Mouse (Mus musculus) liver, embryonic 14.5 days (tissue): ENCODE data around the gene Meiob. TPM values are rescaled to one million over a fixed set of nuclear protein-coding genes. Genes with fewer than 3 reads are reported as not detected.

Experiments used
- ATAC-seq: fragments of 200-750 bp; cut with Nextera tagmentation; 2 replicates; pipeline ENCODE4 v1.8.0; 2017; ENCODE audit warnings: moderate number of reproducible peaks, mild to moderate bottlenecking, moderate library complexity; ENCODE audit not compliant: insufficient read depth
- DNase-seq, 3 experiments: peaks; one replicate each; pipeline ENCODE4 v3.0.0-alpha.2; 2012 to 2013; ENCODE audit warnings: low read depth in 3 of 3, low spot score in 3 of 3
- H3K27ac ChIP-seq: fragments of 300-500 bp; sonication (generic); 2 replicates; pipeline ENCODE4 v1.5.1; 2014; ENCODE audit warnings: moderate library complexity, mild to moderate bottlenecking, control low read depth, inconsistent platforms
- H3K27me3 ChIP-seq: fragments of 300-500 bp; sonication (generic); 2 replicates; pipeline ENCODE4 v1.6.1; 2014; ENCODE audit warnings: mild to moderate bottlenecking, low read length, moderate library complexity; ENCODE audit not compliant: control insufficient read depth, insufficient read depth
- H3K36me3 ChIP-seq: fragments of 300-500 bp; sonication (generic); replicated peaks from 2 replicates; pipeline ENCODE4 v1.6.1; 2014; ENCODE audit warnings: low read depth; ENCODE audit not compliant: control insufficient read depth, insufficient read depth
- H3K4me1 ChIP-seq, 2 experiments: fragments of 200-500 bp in 1 of 2; fragments of 300-500 bp in 1 of 2; sonication (generic) in 1 of 2; replicated peaks; 2 replicates each; pipeline ENCODE4 v1.6.1; 2012 to 2014; ENCODE audit warnings: antibody characterized with exemption in 1 of 2, inconsistent platforms in 1 of 2, low read length in 1 of 2; ENCODE audit not compliant: control insufficient read depth in 2 of 2, insufficient read depth in 2 of 2
- H3K4me2 ChIP-seq: fragments of 300-500 bp; sonication (generic); 2 replicates; pipeline ENCODE4 v1.6.1; 2014; ENCODE audit warnings: low read depth, mild to moderate bottlenecking, control low read depth, moderate library complexity
- H3K4me3 ChIP-seq, 2 experiments: fragments of 200-500 bp in 1 of 2; fragments of 300-500 bp in 1 of 2; sonication (generic) in 1 of 2; 2 replicates each; pipeline ENCODE4 v1.5.1; 2012 to 2014; ENCODE audit warnings: low read depth in 2 of 2, low read length in 2 of 2, mild to moderate bottlenecking in 2 of 2, control low read depth in 1 of 2, inconsistent platforms in 1 of 2, moderate library complexity in 1 of 2; ENCODE audit not compliant: insufficient read depth in 1 of 2
- H3K9ac ChIP-seq: fragments of 300-500 bp; sonication (generic); replicated peaks from 2 replicates; pipeline ENCODE4 v1.6.1; 2014; ENCODE audit warnings: mild to moderate bottlenecking, control low read depth, moderate library complexity
- H3K9me3 ChIP-seq: fragments of 300-500 bp; sonication (generic); 2 replicates; pipeline ENCODE4 v1.6.1; 2016; ENCODE audit warnings: low read length, mixed read lengths; ENCODE audit not compliant: control insufficient read depth
- CTCF ChIP-seq: IDR thresholded peaks from 2 replicates; pipeline ENCODE4 v1.5.1; 2016; ENCODE audit warnings: antibody characterized with exemption, low read depth, control low read depth
- EP300 ChIP-seq: IDR thresholded peaks from 2 replicates; pipeline ENCODE4 v1.6.1; 2016; ENCODE audit warnings: antibody characterized with exemption, low read depth
- WGBS: fragments of 180-500 bp; shearing (Covaris S2); extraction: QIAGEN DNeasy Blood & Tissue Kit; methylation state at CpG from one replicate; pipeline ENCODE4 v1.1.7; 2014; ENCODE audit not compliant: insufficient replicate concordance; 5-methylcytosine and 5-hydroxymethylcytosine counted together
- polyA plus RNA-seq, 2 experiments: library from polyadenylated mRNA; depleted of rRNA in 1 of 2; stranded (reverse) in 1 of 2; unstranded in 1 of 2; fragments of >200 nt; fragmentation: Nextera tagmentation in 1 of 2; extraction: Ambion mirVana in 1 of 2; gene quantifications; 2 replicates each; pipeline versions ENCODE4 v1.2.1 to v1.2.3; 2012 to 2014

The Meiob gene
- polyA plus RNA-seq, 2 experiments = 0.65 to 0.90 TPM

DNA sequence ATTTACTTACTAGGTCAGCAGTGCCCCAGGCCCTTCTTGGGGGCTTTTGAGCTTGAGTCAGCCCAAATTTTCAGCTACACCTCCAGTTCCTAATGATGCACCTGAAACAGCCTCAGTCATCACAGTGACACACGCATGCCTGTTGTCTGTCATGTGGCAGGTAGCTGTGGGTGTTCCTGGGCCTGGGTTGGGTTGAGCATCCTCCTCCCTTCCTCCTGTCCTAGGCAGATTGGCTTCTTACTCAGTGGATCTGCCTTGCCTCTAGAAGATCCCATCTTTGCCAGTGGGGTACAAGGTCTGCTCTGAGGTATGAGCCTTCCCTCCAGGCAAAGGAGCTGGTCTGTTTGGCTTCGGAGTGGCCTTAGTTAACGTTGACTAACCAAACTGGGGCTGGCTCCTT lies 84.8 kb downstream of the Meiob start:
- no peak overlapping the region for H3K4me3 ChIP-seq
- ATAC-seq = no peak
- no peaks in the 10 kb centered on the region for H3K27me3 ChIP-seq
- WGBS = 75% methylated on average over 3 of the region's 3 CpGs
- no peaks in the 10 kb centered on the region for H3K9me3 ChIP-seq
- TF ChIP-seq EP300 (no peak), CTCF (no peak)
- peak overlapping the region; percentile 89; the same call in 1 of the 2 replicates for H3K4me2 ChIP-seq
- peaks cover 14 to 22% of the 10 kb centered on the region in 2 experiments for H3K4me1 ChIP-seq
- no peak overlapping the region for H3K27ac ChIP-seq
- no peak for DNase-seq
- no peak overlapping the region for H3K9ac ChIP-seq
- H3K36me3 ChIP-seq = peaks cover 59% of the 10 kb centered on the region

Other genes starting within 250 kb of the Meiob start
- gene Tsc2, start 171.7 kb upstream of the Meiob start, polyA plus RNA-seq (2012; rRNA removed) = 17.0 and 21.4 TPM in 2 replicates
- 17.6 and 23.8 TPM in 2 replicates for gene Tsc2, start 171.7 kb upstream of the Meiob start, polyA plus RNA-seq (2014; fragmentation: Nextera tagmentation; extraction: Ambion mirVana)
- gene Nthl1, start 171.6 kb upstream of the Meiob start, polyA plus RNA-seq (2012; rRNA removed) = 6.2 and 6.6 TPM in 2 replicates
- gene Nthl1, start 171.6 kb upstream of the Meiob start, polyA plus RNA-seq (2014; fragmentation: Nextera tagmentation; extraction: Ambion mirVana) = 5.9 and 6.1 TPM in 2 replicates
- 5.5 and 5.7 TPM in 2 replicates for gene Slc9a3r2, start 154.0 kb upstream of the Meiob start, polyA plus RNA-seq (2012; rRNA removed)
- 8.1 and 9.9 TPM in 2 replicates for gene Slc9a3r2, start 154.0 kb upstream of the Meiob start, polyA plus RNA-seq (2014; fragmentation: Nextera tagmentation; extraction: Ambion mirVana)
- 0.27 TPM in 1 of 2 replicates, not detected in the other for gene Npw, start 145.8 kb upstream of the Meiob start, polyA plus RNA-seq (2012; rRNA removed)
- 0.29 TPM in 1 of 2 replicates, not detected in the other for gene Npw, start 145.8 kb upstream of the Meiob start, polyA plus RNA-seq (2014; fragmentation: Nextera tagmentation; extraction: Ambion mirVana)
- gene Zfp598, start 134.6 kb upstream of the Meiob start, polyA plus RNA-seq (2012; rRNA removed) = 21.3 and 23.8 TPM in 2 replicates
- gene Zfp598, start 134.6 kb upstream of the Meiob start, polyA plus RNA-seq (2014; fragmentation: Nextera tagmentation; extraction: Ambion mirVana) = 10.7 and 14.5 TPM in 2 replicates
- 0.06 and 0.14 TPM in 2 replicates for gene Syngr3, start 114.3 kb upstream of the Meiob start, polyA plus RNA-seq (2012; rRNA removed)
- 0.08 TPM in 1 of 2 replicates, not detected in the other for gene Syngr3, start 114.3 kb upstream of the Meiob start, polyA plus RNA-seq (2014; fragmentation: Nextera tagmentation; extraction: Ambion mirVana)
- gene Gfer, start 108.1 kb upstream of the Meiob start, polyA plus RNA-seq (2012; rRNA removed) = 13.9 and 19.5 TPM in 2 replicates
- gene Gfer, start 108.1 kb upstream of the Meiob start, polyA plus RNA-seq (2014; fragmentation: Nextera tagmentation; extraction: Ambion mirVana) = 30.2 and 32.3 TPM in 2 replicates
- gene Noxo1, start 108.1 kb upstream of the Meiob start, polyA plus RNA-seq (2012; rRNA removed) = 0.87 and 0.97 TPM in 2 replicates
- gene Noxo1, start 108.1 kb upstream of the Meiob start, polyA plus RNA-seq (2014; fragmentation: Nextera tagmentation; extraction: Ambion mirVana) = 0.25 and 0.30 TPM in 2 replicates
- 20.5 and 26.8 TPM in 2 replicates for gene Tbl3, start 96.6 kb upstream of the Meiob start, polyA plus RNA-seq (2012; rRNA removed)
- gene Tbl3, start 96.6 kb upstream of the Meiob start, polyA plus RNA-seq (2014; fragmentation: Nextera tagmentation; extraction: Ambion mirVana) = 31.3 and 33.4 TPM in 2 replicates
- 0.11 and 0.29 TPM in 2 replicates for gene Rnf151, start 86.2 kb upstream of the Meiob start, polyA plus RNA-seq (2012; rRNA removed)
- not detected in 2 replicates for gene Rnf151, start 86.2 kb upstream of the Meiob start, polyA plus RNA-seq (2014; fragmentation: Nextera tagmentation; extraction: Ambion mirVana)
- 2,096 and 2,246 TPM in 2 replicates for gene Rps2, start 86.2 kb upstream of the Meiob start, polyA plus RNA-seq (2012; rRNA removed)
- 1,219 and 1,250 TPM in 2 replicates for gene Rps2, start 86.2 kb upstream of the Meiob start, polyA plus RNA-seq (2014; fragmentation: Nextera tagmentation; extraction: Ambion mirVana)
- gene Ndufb10, start 79.8 kb upstream of the Meiob start, polyA plus RNA-seq (2012; rRNA removed) = 84.0 and 162 TPM in 2 replicates
- gene Ndufb10, start 79.8 kb upstream of the Meiob start, polyA plus RNA-seq (2014; fragmentation: Nextera tagmentation; extraction: Ambion mirVana) = 207 and 216 TPM in 2 replicates
- 0.03 TPM in 1 of 2 replicates, not detected in the other for gene Rpl3l, start 76.5 kb upstream of the Meiob start, polyA plus RNA-seq (2012; rRNA removed)
- gene Rpl3l, start 76.5 kb upstream of the Meiob start, polyA plus RNA-seq (2014; fragmentation: Nextera tagmentation; extraction: Ambion mirVana) = not detected in 2 replicates
- 18.3 and 25.4 TPM in 2 replicates for gene Msrb1, start 67.6 kb upstream of the Meiob start, polyA plus RNA-seq (2012; rRNA removed)
- 28.8 and 28.9 TPM in 2 replicates for gene Msrb1, start 67.6 kb upstream of the Meiob start, polyA plus RNA-seq (2014; fragmentation: Nextera tagmentation; extraction: Ambion mirVana)
- gene Hs3st6, start 51.3 kb upstream of the Meiob start, polyA plus RNA-seq (2012; rRNA removed) = 0.03 and 0.06 TPM in 2 replicates
- not detected in 2 replicates for gene Hs3st6, start 51.3 kb upstream of the Meiob start, polyA plus RNA-seq (2014; fragmentation: Nextera tagmentation; extraction: Ambion mirVana)
- gene Hagh, start 35.9 kb downstream of the Meiob start, polyA plus RNA-seq (2012; rRNA removed) = 49.8 and 65.9 TPM in 2 replicates
- 109 and 120 TPM in 2 replicates for gene Hagh, start 35.9 kb downstream of the Meiob start, polyA plus RNA-seq (2014; fragmentation: Nextera tagmentation; extraction: Ambion mirVana)
- gene Fahd1, start 46.1 kb downstream of the Meiob start, polyA plus RNA-seq (2012; rRNA removed) = 18.6 and 24.0 TPM in 2 replicates
- 37.2 and 40.1 TPM in 2 replicates for gene Fahd1, start 46.1 kb downstream of the Meiob start, polyA plus RNA-seq (2014; fragmentation: Nextera tagmentation; extraction: Ambion mirVana)
- gene Igfals, start 61.7 kb downstream of the Meiob start, polyA plus RNA-seq (2012; rRNA removed) = 3.4 and 4.3 TPM in 2 replicates
- 4.7 and 6.3 TPM in 2 replicates for gene Igfals, start 61.7 kb downstream of the Meiob start, polyA plus RNA-seq (2014; fragmentation: Nextera tagmentation; extraction: Ambion mirVana)
- gene Nubp2, start 82.1 kb downstream of the Meiob start, polyA plus RNA-seq (2012; rRNA removed) = 30.8 and 33.1 TPM in 2 replicates
- 76.7 and 80.1 TPM in 2 replicates for gene Nubp2, start 82.1 kb downstream of the Meiob start, polyA plus RNA-seq (2014; fragmentation: Nextera tagmentation; extraction: Ambion mirVana)
- gene Spsb3, start 82.4 kb downstream of the Meiob start, polyA plus RNA-seq (2012; rRNA removed) = 26.3 and 28.4 TPM in 2 replicates
- gene Spsb3, start 82.4 kb downstream of the Meiob start, polyA plus RNA-seq (2014; fragmentation: Nextera tagmentation; extraction: Ambion mirVana) = 37.5 and 40.2 TPM in 2 replicates
- gene Eme2, start 90.8 kb downstream of the Meiob start, polyA plus RNA-seq (2012; rRNA removed) = 7.6 and 9.4 TPM in 2 replicates
- 7.4 and 8.5 TPM in 2 replicates for gene Eme2, start 90.8 kb downstream of the Meiob start, polyA plus RNA-seq (2014; fragmentation: Nextera tagmentation; extraction: Ambion mirVana)
- 48.0 and 49.2 TPM in 2 replicates for gene Mrps34, start 90.8 kb downstream of the Meiob start, polyA plus RNA-seq (2012; rRNA removed)
- 43.5 and 49.9 TPM in 2 replicates for gene Mrps34, start 90.8 kb downstream of the Meiob start, polyA plus RNA-seq (2014; fragmentation: Nextera tagmentation; extraction: Ambion mirVana)
- gene Nme3, start 92.2 kb downstream of the Meiob start, polyA plus RNA-seq (2012; rRNA removed) = 55.7 and 65.6 TPM in 2 replicates
- 79.2 and 83.7 TPM in 2 replicates for gene Nme3, start 92.2 kb downstream of the Meiob start, polyA plus RNA-seq (2014; fragmentation: Nextera tagmentation; extraction: Ambion mirVana)
- gene Mapk8ip3, start 132.7 kb downstream of the Meiob start, polyA plus RNA-seq (2012; rRNA removed) = 30.6 and 34.3 TPM in 2 replicates
- 7.2 and 8.0 TPM in 2 replicates for gene Mapk8ip3, start 132.7 kb downstream of the Meiob start, polyA plus RNA-seq (2014; fragmentation: Nextera tagmentation; extraction: Ambion mirVana)
- 18.9 and 24.3 TPM in 2 replicates for gene Jpt2, start 156.4 kb downstream of the Meiob start, polyA plus RNA-seq (2012; rRNA removed)
- gene Jpt2, start 156.4 kb downstream of the Meiob start, polyA plus RNA-seq (2014; fragmentation: Nextera tagmentation; extraction: Ambion mirVana) = 31.6 and 34.3 TPM in 2 replicates
- gene Cramp1l, start 211.5 kb downstream of the Meiob start, polyA plus RNA-seq (2012; rRNA removed) = 7.8 and 7.9 TPM in 2 replicates
- 3.2 and 3.9 TPM in 2 replicates for gene Cramp1l, start 211.5 kb downstream of the Meiob start, polyA plus RNA-seq (2014; fragmentation: Nextera tagmentation; extraction: Ambion mirVana)
- gene Ift140, start 211.8 kb downstream of the Meiob start, polyA plus RNA-seq (2012; rRNA removed) = 51.8 and 61.2 TPM in 2 replicates
- gene Ift140, start 211.8 kb downstream of the Meiob start, polyA plus RNA-seq (2014; fragmentation: Nextera tagmentation; extraction: Ambion mirVana) = 115 and 124 TPM in 2 replicates